Mouse (Mus musculus): Measurements from ENCODE around the gene Pkdrej.

GRCm38 (mm10) chr15:85765022-85765421, 56.5 kb downstream of the Pkdrej start:
- TF ChIP-seq GATA1 (IDR thresholded peaks at IDR 0.05; ENCODE audit: borderline replicate concordance, low read length) = no peak
- no peak for TF ChIP-seq FLI1 (IDR thresholded peaks at IDR 0.05; ENCODE audit: low read length)
